Mouse (Mus musculus) cerebellum, adult 9-11 months (tissue): ENCODE measurements around the gene Srd5a3.

Experiments used
- DNase-seq: peaks from one replicate; pipeline ENCODE4 v3.0.0; 2022

Gene Srd5a3

GRCm38 (mm10) chr5:76199346-76199745, 59.3 kb downstream of the Srd5a3 start:
- no peak for DNase-seq

GRCm38 (mm10) chr5:76203171-76203570, 63.1 kb downstream of the Srd5a3 start:
- no peak for DNase-seq
